Mouse (Mus musculus): ENCODE measurements at regions not wholly inside any gene's neighbourhood (a gene's known extent, or its start where the extent isn't known, plus 50 kb on each side); places are given as distances from the start of the nearest gene placed in this dataset.

DNA sequence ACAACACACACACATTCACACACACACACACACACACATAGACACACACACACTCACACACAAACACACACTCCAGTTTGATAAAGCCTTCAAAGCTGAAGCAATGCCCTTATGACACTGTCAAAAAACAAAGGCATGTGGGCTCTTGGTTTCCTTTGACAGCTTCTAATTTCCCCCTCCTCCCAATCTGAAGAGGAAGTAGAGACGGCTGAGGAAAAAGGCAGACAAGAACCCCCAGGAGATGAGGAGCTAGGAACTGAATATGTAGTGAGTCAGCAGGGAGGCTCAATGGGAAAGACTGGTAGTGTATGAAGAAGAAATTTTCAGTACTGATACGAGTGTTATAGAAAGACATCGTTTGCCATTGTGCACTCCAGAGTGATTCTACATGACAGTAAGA, 130.4 kb upstream of the Cpeb2 start:
- Histone ChIP-seq H3K27me3 (no peaks in the 10 kb centered on the region), H3K9ac (no peak overlapping the region), H3K36me3 (no peaks in the 10 kb centered on the region), H3K27ac (replicated peaks) (no peak overlapping the region), H3K4me2 (no peak overlapping the region), H3K9me3 (no peaks in the 10 kb centered on the region), H3K4me3 (no peak overlapping the region), H3K4me1 (replicated peaks) (peaks cover 6% of the 10 kb centered on the region; the same call in 1 of the 2 replicates)
- no peak; the same call in none of the 2 replicates for ATAC-seq (ENCODE audit: low read depth)
- WGBS: 70% methylated on average over 3 of the region's 3 CpGs

DNA sequence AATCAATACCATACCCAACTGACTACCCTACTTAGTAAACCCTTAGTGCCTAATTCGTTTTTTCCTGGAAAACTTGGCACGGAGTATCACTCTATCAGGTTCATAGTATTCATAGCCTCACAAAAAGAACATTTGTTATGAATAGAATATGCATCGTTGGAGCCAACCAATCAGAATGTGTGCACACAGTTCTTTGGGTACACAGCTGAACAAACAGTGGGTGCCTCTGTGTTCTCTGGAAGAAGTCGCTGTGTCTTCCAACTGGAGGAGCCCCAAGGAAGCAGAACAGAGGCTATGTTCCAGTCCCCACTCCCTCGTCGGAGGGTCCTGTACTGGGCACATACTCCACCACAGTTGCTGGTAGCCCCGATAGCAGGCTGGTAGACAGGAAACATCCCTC, 129.2 kb upstream of the Cpeb2 start:
- no peak overlapping the region for H3K27ac ChIP-seq (replicated peaks)
- H3K4me1 ChIP-seq (replicated peaks): peaks cover 13% of the 10 kb centered on the region; the same call in 1 of the 2 replicates
- WGBS: 82% methylated on average over 7 of the region's 7 CpGs
- H3K36me3 ChIP-seq: no peaks in the 10 kb centered on the region
- no peak overlapping the region for H3K4me3 ChIP-seq
- H3K9ac ChIP-seq: no peak overlapping the region
- H3K4me2 ChIP-seq: no peak overlapping the region
- H3K27me3 ChIP-seq: no peaks in the 10 kb centered on the region
- ATAC-seq (ENCODE audit: low read depth): no peak
- no peaks in the 10 kb centered on the region for H3K9me3 ChIP-seq

DNA sequence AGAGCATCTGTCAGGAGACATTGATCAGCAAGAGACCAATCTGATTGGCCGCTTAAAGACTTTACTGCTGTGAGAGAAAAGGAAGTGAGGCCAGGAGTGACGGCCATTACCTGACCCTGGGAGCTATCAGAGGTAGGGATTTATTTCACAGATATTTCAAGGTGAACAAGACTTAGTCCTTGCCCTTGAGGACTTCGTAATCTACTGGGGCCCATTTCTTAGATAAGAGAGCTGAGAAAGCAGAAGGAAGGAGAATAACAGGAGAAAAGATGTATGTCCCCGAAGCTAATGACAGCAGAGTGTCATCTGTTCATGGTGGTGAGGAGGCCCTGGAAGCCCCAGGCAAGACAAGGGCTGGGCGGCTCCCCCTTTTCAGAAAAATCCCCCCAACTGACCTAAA, 127.4 kb upstream of the Cpeb2 start:
- H3K4me3 ChIP-seq: no peak overlapping the region
- H3K27ac ChIP-seq (replicated peaks): no peak overlapping the region
- no peak for ATAC-seq (ENCODE audit: low read depth)
- H3K36me3 ChIP-seq: no peaks in the 10 kb centered on the region
- 69% methylated on average over 5 of the region's 5 CpGs for WGBS
- no peaks in the 10 kb centered on the region for H3K9me3 ChIP-seq
- no peak overlapping the region for H3K9ac ChIP-seq
- H3K4me1 ChIP-seq (replicated peaks): peaks cover 13% of the 10 kb centered on the region; the same call in 1 of the 2 replicates
- no peaks in the 10 kb centered on the region for H3K27me3 ChIP-seq
- no peak overlapping the region for H3K4me2 ChIP-seq

DNA sequence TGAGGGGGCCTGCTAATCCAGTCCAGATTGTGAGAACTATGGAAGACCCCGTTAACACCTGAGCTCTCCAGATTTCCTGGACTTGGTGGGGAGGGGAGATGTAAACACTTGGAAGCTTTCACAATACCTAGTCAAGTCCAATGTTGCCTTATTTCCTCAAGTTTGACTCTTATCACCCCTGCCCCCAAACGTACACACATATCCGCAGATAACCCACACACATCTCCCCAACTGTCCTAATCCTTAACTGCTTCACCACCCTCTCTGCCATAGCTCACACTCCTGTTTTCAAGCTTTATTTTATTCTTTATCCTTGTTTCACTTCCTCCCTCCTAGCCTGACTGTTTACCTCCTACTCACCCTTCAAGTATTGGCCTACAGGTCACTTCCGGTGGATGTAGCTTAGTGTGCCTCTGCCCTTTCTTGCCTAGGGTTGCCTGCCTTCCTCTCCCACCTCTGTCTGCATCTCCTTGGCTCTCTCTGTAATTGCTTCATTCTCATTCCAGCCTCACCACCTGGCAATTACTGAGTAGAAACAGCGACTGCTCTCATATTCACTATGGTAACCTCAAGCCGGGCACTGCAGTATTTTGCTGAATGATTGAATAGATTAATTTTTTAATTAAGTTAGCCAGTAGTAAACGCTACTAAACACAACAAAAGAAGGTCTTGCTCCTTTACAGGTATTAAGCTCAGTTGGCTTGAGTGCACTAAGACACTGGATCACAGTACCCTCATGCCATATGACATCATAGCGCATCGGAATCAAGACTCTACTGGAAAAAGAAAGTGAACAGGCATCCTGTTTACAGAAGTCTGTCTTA, 125.3 kb upstream of the Cpeb2 start:
- Histone ChIP-seq H3K9ac (no peak overlapping the region), H3K4me1 (replicated peaks) (peaks cover 8% of the 10 kb centered on the region; the same call in 1 of the 2 replicates), H3K27me3 (no peaks in the 10 kb centered on the region), H3K9me3 (no peaks in the 10 kb centered on the region), H3K4me3 (no peak overlapping the region), H3K36me3 (no peaks in the 10 kb centered on the region), H3K27ac (replicated peaks) (no peak overlapping the region), H3K4me2 (no peak overlapping the region)
- no peak for ATAC-seq (ENCODE audit: low read depth)
- WGBS: 79% methylated on average over 9 of the region's 9 CpGs

DNA sequence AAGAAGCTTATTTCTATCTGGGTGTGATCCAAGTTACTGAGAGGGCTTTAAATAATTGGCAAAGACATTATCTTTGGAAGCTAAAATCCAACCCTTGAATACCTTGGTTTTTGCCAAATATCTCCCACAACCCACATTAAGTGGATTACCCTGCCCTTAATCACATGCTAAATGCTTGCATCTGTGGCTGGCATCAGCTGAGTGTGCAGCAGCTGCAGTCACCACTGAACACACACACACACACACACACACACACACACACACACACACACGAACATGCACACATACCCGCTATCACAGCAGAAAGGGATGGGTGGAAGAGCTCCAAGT, 124.7 kb upstream of the Cpeb2 start:
- WGBS: 81% methylated on average over 2 of the region's 2 CpGs
- Histone ChIP-seq H3K27me3 (no peaks in the 10 kb centered on the region), H3K4me2 (no peak overlapping the region), H3K36me3 (no peaks in the 10 kb centered on the region), H3K9ac (no peak overlapping the region), H3K4me3 (no peak overlapping the region), H3K27ac (replicated peaks) (no peak overlapping the region), H3K9me3 (no peaks in the 10 kb centered on the region), H3K4me1 (replicated peaks) (peaks cover 8% of the 10 kb centered on the region; the same call in 1 of the 2 replicates)
- ATAC-seq (ENCODE audit: low read depth): peak; percentile 45

DNA sequence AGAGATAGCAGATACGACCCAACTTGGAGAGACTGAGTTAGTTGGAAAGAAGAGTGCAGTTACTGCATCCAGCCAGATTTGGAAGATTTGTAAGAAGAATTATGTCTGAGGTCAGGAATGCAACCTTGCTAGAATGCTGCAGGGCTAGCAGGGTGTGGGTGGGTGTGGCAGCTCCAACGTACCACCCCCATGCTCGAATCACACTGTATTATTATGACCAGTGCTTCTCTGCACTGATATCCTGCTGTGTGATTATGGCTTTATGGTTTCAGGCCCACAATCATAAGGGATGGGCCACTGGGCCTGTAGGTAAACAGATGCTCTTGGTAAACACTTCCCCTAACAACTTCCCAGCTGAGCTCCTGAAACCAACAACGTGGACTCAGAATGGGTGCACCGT, 122.8 kb upstream of the Cpeb2 start:
- Histone ChIP-seq H3K36me3 (no peaks in the 10 kb centered on the region), H3K9ac (no peak overlapping the region), H3K4me1 (replicated peaks) (peaks cover 8% of the 10 kb centered on the region; the same call in 1 of the 2 replicates), H3K27ac (replicated peaks) (no peak overlapping the region), H3K27me3 (no peaks in the 10 kb centered on the region), H3K9me3 (no peaks in the 10 kb centered on the region), H3K4me2 (no peak overlapping the region), H3K4me3 (no peak overlapping the region)
- ATAC-seq (ENCODE audit: low read depth): no peak
- 71% methylated on average over 5 of the region's 5 CpGs for WGBS

DNA sequence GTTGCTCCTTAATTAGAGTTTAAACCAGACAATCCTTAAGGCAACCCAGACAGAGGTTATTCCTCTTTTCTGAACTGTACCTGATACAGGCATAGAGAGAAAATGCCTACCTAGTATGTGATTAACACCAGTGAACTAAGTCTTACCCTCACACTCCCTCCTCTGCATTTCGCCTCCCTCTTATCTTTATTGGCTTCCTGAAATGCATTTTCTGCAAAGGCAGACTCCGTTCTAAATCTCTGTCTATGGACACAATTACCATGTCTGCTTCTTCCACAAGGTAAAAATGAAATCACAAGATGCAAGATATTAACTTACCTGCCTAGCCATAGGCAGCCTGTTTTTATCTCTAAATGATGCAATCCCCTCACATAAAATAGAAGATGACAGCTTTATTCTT, 121.2 kb upstream of the Cpeb2 start:
- H3K27me3 ChIP-seq: no peaks in the 10 kb centered on the region
- H3K4me3 ChIP-seq: no peak overlapping the region
- no peak overlapping the region for H3K9ac ChIP-seq
- no peak for ATAC-seq (ENCODE audit: low read depth)
- WGBS: 74% methylated on average over 2 of the region's 2 CpGs
- H3K4me1 ChIP-seq (replicated peaks): peaks cover 13% of the 10 kb centered on the region; the same call in 1 of the 2 replicates
- H3K27ac ChIP-seq (replicated peaks): no peak overlapping the region
- no peaks in the 10 kb centered on the region for H3K36me3 ChIP-seq
- no peak overlapping the region for H3K4me2 ChIP-seq
- H3K9me3 ChIP-seq: no peaks in the 10 kb centered on the region

DNA sequence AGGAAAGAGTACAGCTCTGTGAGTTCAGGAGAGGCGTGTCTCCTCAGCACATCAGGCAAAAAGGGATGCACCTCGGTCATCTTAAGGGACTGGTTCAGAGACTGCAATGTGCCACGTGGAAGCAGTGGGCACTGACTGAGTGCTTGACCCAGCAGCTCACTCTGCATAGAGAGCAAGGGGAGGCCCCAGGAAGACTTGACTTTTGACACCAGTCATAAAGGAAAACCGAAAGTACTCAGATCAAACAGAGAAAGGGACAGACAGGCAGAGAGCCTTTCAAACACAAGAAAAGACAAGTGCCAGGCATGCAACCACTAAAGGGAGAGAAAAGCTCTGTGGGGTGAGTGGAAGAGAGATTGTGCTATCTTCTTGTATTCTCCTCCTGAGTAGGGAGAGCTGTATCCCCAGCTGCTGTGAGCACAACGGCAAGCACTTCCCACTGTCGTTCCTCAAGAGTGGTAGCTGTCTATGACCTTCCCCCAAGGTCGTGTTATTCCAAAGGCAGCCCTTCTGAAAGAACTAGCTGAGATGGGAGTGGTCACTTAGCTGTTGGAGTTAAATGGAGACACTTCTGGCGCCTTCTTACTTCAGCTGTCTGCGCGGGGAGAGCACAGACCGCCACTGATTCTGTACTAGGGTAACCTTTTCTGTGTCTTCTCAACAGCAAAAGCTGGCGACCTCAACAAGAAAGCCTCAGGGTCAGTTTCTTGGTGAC, 119.4 kb upstream of the Cpeb2 start:
- H3K4me3 ChIP-seq: no peak overlapping the region
- H3K4me1 ChIP-seq (replicated peaks): 0 out of 2 replicates have a peak, but pooled peaks cover 5% of the 10 kb centered on the region
- no peaks in the 10 kb centered on the region for H3K27me3 ChIP-seq
- no peak overlapping the region for H3K4me2 ChIP-seq
- no peaks in the 10 kb centered on the region for H3K9me3 ChIP-seq
- H3K27ac ChIP-seq (replicated peaks): no peak overlapping the region
- 76% methylated on average over 12 of the region's 12 CpGs for WGBS
- H3K36me3 ChIP-seq: no peaks in the 10 kb centered on the region
- ATAC-seq (ENCODE audit: low read depth): no peak
- H3K9ac ChIP-seq: no peak overlapping the region

DNA sequence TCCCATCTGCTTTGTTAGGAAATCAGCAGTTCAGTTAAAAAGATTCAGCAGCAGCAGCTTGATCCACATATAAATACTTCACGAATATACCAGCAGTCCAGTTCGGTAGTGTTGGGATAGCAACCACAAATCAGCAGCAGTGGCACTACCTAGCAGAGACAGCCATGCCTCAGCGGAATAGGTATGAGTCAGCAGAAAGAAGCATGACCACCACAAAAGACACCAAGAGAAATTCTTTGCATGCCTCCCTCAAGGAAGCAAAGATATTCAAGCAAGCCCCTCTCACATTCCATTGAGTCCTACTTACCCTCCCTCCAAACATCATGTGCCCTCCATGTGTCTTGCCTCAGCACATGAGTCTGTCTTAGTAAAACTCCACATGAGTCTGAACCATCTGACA, 117.5 kb upstream of the Cpeb2 start:
- Histone ChIP-seq H3K4me2 (no peak overlapping the region), H3K9ac (no peak overlapping the region), H3K36me3 (no peaks in the 10 kb centered on the region), H3K9me3 (no peaks in the 10 kb centered on the region), H3K27ac (replicated peaks) (no peak overlapping the region), H3K4me1 (replicated peaks) (0 out of 2 replicates have a peak, but pooled peaks cover 5% of the 10 kb centered on the region), H3K4me3 (no peak overlapping the region), H3K27me3 (no peaks in the 10 kb centered on the region)
- no peak for ATAC-seq (ENCODE audit: low read depth)
- WGBS: 88% methylated on average over 3 of the region's 3 CpGs

DNA sequence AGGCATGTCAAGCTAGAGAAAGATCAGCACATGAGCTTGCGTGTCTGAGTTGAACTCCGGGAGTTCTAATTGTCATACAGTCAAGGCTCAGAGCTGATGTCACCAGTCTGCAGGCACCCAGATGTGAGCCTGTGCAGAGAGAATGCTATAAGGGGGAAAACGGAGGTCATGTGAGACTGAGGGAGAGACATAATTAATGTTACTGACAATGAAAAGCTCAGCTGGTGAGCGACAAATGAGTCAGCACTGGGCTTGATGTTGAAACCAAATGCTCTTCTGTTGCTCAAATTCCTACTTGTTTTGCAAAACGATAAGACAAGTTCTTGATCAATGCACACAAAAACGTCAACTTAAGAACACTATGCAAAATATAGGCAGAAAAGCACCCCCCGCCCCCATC, 116.1 kb upstream of the Cpeb2 start:
- H3K27ac ChIP-seq (replicated peaks): no peak overlapping the region
- no peak for ATAC-seq (ENCODE audit: low read depth)

DNA sequence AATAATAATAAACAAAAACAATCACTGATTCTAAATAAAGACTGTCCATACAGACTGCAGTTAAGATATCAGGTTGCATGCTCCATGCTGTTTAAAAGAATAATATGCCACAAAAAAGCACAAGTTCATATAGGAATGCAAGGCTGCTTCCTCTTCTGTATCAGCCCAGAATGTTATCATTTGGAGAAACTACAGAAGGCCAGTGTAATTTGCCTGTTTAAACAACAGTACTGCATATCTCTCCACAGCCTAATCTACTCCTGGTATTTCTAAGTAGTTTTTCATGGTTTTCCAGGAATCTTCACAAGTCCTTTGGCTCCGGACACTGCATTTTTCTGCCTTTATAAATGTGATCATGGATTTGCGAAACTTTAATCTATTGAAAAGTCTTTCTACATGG, 111.9 kb upstream of the Cpeb2 start:
- no peak overlapping the region for H3K4me3 ChIP-seq
- H3K4me1 ChIP-seq (replicated peaks): 0 out of 2 replicates have a peak, but pooled peaks cover 5% of the 10 kb centered on the region
- H3K36me3 ChIP-seq: no peaks in the 10 kb centered on the region
- H3K4me2 ChIP-seq: no peak overlapping the region
- H3K27ac ChIP-seq (replicated peaks): no peak overlapping the region
- H3K27me3 ChIP-seq: no peaks in the 10 kb centered on the region
- ATAC-seq (ENCODE audit: low read depth): no peak
- no peak overlapping the region for H3K9ac ChIP-seq
- 88% methylated on average over 2 of the region's 2 CpGs for WGBS
- H3K9me3 ChIP-seq: no peaks in the 10 kb centered on the region

More for the DNA sequence above, 116.1 kb upstream of the Cpeb2 start:
- no peaks in the 10 kb centered on the region for H3K9me3 ChIP-seq
- no peaks in the 10 kb centered on the region for H3K36me3 ChIP-seq
- 0 out of 2 replicates have a peak, but pooled peaks cover 5% of the 10 kb centered on the region for H3K4me1 ChIP-seq (replicated peaks)
- WGBS: 49% methylated on average over 7 of the region's 7 CpGs
- H3K9ac ChIP-seq: no peak overlapping the region
- H3K4me3 ChIP-seq: no peak overlapping the region
- H3K27me3 ChIP-seq: no peaks in the 10 kb centered on the region
- H3K4me2 ChIP-seq: no peak overlapping the region

DNA sequence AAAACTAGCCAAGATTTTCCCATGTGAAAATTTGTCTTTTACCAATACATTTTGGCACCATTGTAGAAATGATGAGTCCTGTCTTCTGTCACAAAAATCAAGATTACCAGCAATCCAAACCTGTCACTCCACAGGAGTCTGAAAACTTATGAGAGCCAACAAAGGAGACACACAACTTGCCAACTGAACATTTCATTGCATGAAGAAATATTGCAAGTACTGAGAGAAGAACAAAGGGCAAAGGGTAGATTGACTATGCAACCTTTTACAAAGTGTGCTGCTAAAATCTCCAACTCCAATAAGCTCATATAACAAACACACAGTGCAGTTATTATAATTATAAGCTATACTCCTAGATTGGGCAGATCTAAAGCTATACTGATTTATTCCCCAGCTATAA, 108.7 kb upstream of the Cpeb2 start:
- Histone ChIP-seq H3K27me3 (no peaks in the 10 kb centered on the region), H3K9ac (no peak overlapping the region), H3K27ac (replicated peaks) (no peak overlapping the region), H3K9me3 (no peaks in the 10 kb centered on the region), H3K36me3 (no peaks in the 10 kb centered on the region), H3K4me2 (no peak overlapping the region), H3K4me1 (replicated peaks) (no peaks in the 10 kb centered on the region), H3K4me3 (no peak overlapping the region)
- no peak for ATAC-seq (ENCODE audit: low read depth)
